Mouse (Mus musculus): ENCODE measurements around the gene Gm11114.

- TF ChIP-seq CTCF (IDR thresholded peaks at IDR 0.05; ENCODE audit: insufficient read depth, low read depth, low read length) (no peak), POLR2A (IDR thresholded peaks at IDR 0.05; ENCODE audit: insufficient read depth, low read depth, low read length) (no peak)
Observed at GRCm38 (mm10) chr9:85303378-85303777, 9.2 kb upstream of the Gm11114 start.

Measured in olfactory bulb, adult 2 months (tissue).